Mouse (Mus musculus) megakaryocyte progenitor cell, adult 5-6 weeks (primary cell): ENCODE results near the gene Tent5c. TPM values are rescaled to one million over a fixed set of nuclear protein-coding genes. Genes with fewer than 3 reads are reported as not detected.

Source experiments
- ATAC-seq: replicated peaks from 2 replicates; pipeline ENCODE4 v1.8.0; 2016; ENCODE audit warnings: mild to moderate bottlenecking, moderate TSS enrichment, inconsistent platforms; ENCODE audit not compliant: poor library complexity
- total RNA-seq, 2 experiments: library from RNA; stranded (forward) in 1 of 2; stranded (reverse) in 1 of 2; fragments of 157-497, 149-512 nt in 1 of 2; fragments of 200-1000 nt in 1 of 2; gene quantifications; 2 replicates each; pipeline versions ENCODE4 v1.2.3 to v1.2.4; 2015 to 2017

Tent5c gene
- total RNA-seq, 2 experiments from 2014 or later: 0.71 to 1.3 TPM

DNA sequence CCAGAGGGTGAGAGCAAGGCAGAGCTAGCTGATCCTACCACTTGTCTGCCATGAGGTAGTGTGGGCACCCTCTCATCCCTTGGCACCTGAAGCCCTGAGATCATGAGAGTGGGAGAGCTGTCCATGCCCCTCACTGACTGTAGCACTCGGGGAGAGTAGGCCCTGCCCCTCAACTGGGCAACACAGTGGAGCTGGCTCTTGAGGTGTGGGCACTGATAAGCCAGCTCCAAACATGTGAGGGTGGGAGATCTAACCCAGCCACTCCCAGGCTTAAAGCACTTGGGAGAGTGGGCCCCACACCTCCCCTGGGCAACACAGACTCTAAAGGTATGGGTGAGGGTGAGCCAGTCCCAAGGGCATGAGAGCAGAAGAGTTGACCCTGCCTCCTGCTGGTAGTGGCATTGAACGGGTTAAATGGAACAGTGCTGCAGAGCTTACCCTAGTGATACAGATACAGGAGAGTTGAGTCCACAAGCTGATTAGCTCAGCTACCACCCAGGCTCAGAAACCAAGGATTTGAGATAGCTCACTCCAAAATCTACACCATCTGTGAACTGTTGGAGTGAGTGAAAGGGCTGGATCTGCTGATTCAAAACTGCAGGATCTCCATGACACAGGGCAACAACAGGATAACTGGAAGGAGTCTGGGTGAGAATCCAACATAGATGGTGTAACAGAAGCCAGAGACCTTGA, 80.6 kb downstream of the Tent5c start:
- peak; percentile 52 for ATAC-seq

DNA sequence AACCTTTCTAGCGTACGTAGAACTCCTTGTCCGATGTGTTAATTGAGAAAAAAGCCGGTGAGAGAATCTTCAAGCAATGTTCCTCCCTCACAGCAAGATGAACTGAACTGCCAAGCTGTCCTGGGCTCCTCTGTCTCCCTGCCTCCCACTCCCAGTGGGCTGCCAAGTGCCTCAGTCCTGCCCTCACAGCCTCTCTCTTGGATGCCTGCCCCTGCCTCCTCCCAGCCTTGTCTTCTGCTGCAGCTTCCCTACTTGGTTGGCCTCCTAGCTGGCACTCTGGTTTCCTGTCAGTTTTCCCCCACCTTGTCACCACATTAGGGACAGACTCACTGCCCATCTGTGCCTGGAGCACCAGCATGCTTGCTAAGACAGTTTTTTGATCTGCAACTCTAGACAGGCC, 86.5 kb downstream of the Tent5c start:
- ATAC-seq: no peak

Other genes with a start within 250 kb of the Tent5c start
- 19.3 and 19.4 TPM in 2 replicates for gene Man1a2, start 196.2 kb upstream of the Tent5c start, total RNA-seq (2015)
- gene Man1a2, start 196.2 kb upstream of the Tent5c start, total RNA-seq (2017): 56.8 and 84.3 TPM in 2 replicates